Mouse (Mus musculus) midbrain, embryonic 15.5 days (tissue): ENCODE data around the gene Fam169a. TPM values are rescaled to one million over a fixed set of nuclear protein-coding genes. Genes with fewer than 3 reads are reported as not detected.
A peak's percentile ranks its signal among the peaks of the same experiment; 100 is the strongest.

Experiments
- ATAC-seq: fragments of 200-750 bp; cut with Nextera tagmentation; replicated peaks from 2 replicates; pipeline ENCODE4 v1.8.0; 2017; ENCODE audit warnings: moderate TSS enrichment
- H3K27ac ChIP-seq: fragments of 300-500 bp; sonication (generic); 2 replicates; pipeline ENCODE4 v1.5.1; 2015; ENCODE audit warnings: mild to moderate bottlenecking, inconsistent platforms
- H3K27me3 ChIP-seq: fragments of 300-500 bp; sonication (generic); replicated peaks from 2 replicates; pipeline ENCODE4 v1.6.1; 2015; ENCODE audit warnings: inconsistent platforms
- H3K36me3 ChIP-seq: fragments of 300-500 bp; sonication (generic); replicated peaks from 2 replicates; pipeline ENCODE4 v1.6.1; 2015; ENCODE audit warnings: inconsistent platforms
- H3K4me1 ChIP-seq: fragments of 300-500 bp; sonication (generic); 2 replicates; pipeline ENCODE4 v1.6.1; 2015; ENCODE audit warnings: inconsistent platforms
- H3K4me2 ChIP-seq: fragments of 300-500 bp; sonication (generic); 2 replicates; pipeline ENCODE4 v1.6.1; 2015; ENCODE audit warnings: inconsistent platforms, mild to moderate bottlenecking, moderate library complexity
- H3K4me3 ChIP-seq: fragments of 300-500 bp; sonication (generic); 2 replicates; pipeline ENCODE4 v1.5.1; 2015; ENCODE audit warnings: mild to moderate bottlenecking, inconsistent platforms
- H3K9ac ChIP-seq: fragments of 300-500 bp; sonication (generic); 2 replicates; pipeline ENCODE4 v1.6.1; 2015; ENCODE audit warnings: mild to moderate bottlenecking, inconsistent platforms
- H3K9me3 ChIP-seq: fragments of 300-500 bp; sonication (generic); 2 replicates; pipeline ENCODE4 v1.6.1; 2016; ENCODE audit warnings: inconsistent platforms
- WGBS: fragments of 180-500 bp; shearing (Covaris S2); methylation state at CpG from one replicate; pipeline ENCODE4 v1.1.7; 2015; ENCODE audit warnings: mixed read lengths; 5-methylcytosine and 5-hydroxymethylcytosine counted together
- polyA plus RNA-seq: library from polyadenylated mRNA; unstranded; fragments of >200 nt; fragmentation: Nextera tagmentation; extraction: Ambion mirVana; gene quantifications from 2 replicates; pipeline ENCODE4 v1.2.1, GENCODE M21; 2015

Gene Fam169a
- polyA plus RNA-seq = 27.2 and 31.7 TPM in 2 replicates

DNA sequence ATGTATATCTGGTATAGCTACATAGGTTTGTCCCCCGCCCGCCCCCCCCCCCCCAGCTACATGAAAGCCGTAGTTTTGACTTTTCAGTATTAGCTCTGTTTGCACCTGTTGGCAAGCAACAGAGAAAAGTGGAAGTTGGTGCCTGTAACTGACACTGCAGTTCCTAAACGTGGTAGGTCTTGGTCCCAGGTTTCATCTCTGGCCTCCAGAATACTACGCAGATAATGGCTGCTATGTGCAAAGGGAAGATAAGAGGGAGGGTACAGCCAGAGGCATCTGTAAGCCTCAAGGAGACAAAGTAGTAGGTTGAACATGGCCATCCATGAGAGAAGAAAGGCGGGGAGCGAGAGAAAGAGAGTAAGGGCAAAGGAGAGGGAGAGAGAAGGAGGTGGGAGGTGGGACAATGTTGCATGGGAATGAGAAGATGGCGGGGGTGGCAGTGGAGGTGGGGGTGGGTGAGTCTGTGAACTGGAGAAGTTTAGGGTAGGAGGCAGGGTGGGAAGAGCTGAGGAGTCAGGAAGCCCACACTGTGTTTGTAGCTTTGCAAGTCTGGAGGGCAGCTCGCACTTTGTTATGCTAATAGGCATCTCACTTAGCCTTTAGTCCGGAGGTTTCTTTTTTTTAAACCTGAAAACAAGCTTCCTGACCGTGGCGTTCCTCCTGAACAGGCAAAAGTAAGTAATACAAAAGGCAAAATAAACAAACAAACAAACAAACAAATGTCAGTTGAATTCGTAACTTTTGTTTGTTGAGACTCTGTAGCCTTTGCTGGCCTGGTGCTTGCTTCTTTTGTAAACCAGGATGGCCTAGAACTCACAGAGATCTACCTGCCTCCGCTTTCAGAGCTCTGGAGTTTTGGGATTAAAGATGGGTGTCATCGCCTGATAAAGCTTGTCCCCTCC, at the start of gene Fam169a:
TSS of gene Fam169a (plus strand) at position 638 of the 902 bp plus-strand sequence.
- peaks cover 3% of the 10 kb centered on the region; the same call in 1 of the 2 replicates for H3K27me3 ChIP-seq
- H3K4me1 ChIP-seq = no peaks in the 10 kb centered on the region
- H3K9me3 ChIP-seq = no peaks in the 10 kb centered on the region
- no peak for ATAC-seq
- no peak within 1 kb of the TSS for H3K4me2 ChIP-seq
- no peaks in the 10 kb centered on the region for H3K36me3 ChIP-seq
- H3K9ac ChIP-seq = no peak within 1 kb of the TSS
- no peak within 1 kb of the TSS for H3K27ac ChIP-seq
- no peak within 1 kb of the TSS for H3K4me3 ChIP-seq
- 36% methylated on average over 15 of the region's 15 CpGs for WGBS

GRCm38 (mm10) chr13:97017711-97018110, 49.4 kb upstream of the Fam169a start:
- Histone ChIP-seq H3K9ac (no peak overlapping the region), H3K36me3 (no peaks in the 10 kb centered on the region), H3K27ac (no peak overlapping the region), H3K4me2 (no peak overlapping the region), H3K9me3 (no peaks in the 10 kb centered on the region), H3K4me3 (no peak overlapping the region), H3K27me3 (no peaks in the 10 kb centered on the region), H3K4me1 (no peaks in the 10 kb centered on the region)
- 86% methylated on average over 3 of the region's 3 CpGs for WGBS
- no peak for ATAC-seq

GRCm38 (mm10) chr13:97020122-97020521, 47.0 kb upstream of the Fam169a start:
- no peaks in the 10 kb centered on the region for H3K36me3 ChIP-seq
- H3K4me3 ChIP-seq = no peak overlapping the region
- no peak overlapping the region for H3K9ac ChIP-seq
- ATAC-seq = no peak
- no peak overlapping the region for H3K4me2 ChIP-seq
- H3K9me3 ChIP-seq = no peaks in the 10 kb centered on the region
- 66% methylated on average over 5 of the region's 5 CpGs for WGBS
- no peaks in the 10 kb centered on the region for H3K4me1 ChIP-seq
- H3K27ac ChIP-seq = no peak overlapping the region
- H3K27me3 ChIP-seq = no peaks in the 10 kb centered on the region

- H3K9ac ChIP-seq = no peak overlapping the region
- no peak for ATAC-seq
- no peak overlapping the region for H3K4me2 ChIP-seq
- H3K27me3 ChIP-seq = no peaks in the 10 kb centered on the region
- WGBS = 72% methylated on average over 4 of the region's 4 CpGs
- H3K36me3 ChIP-seq = no peaks in the 10 kb centered on the region
- no peaks in the 10 kb centered on the region for H3K9me3 ChIP-seq
- no peak overlapping the region for H3K27ac ChIP-seq
- H3K4me3 ChIP-seq = no peak overlapping the region
- no peaks in the 10 kb centered on the region for H3K4me1 ChIP-seq
Observed at GRCm38 (mm10) chr13:97021906-97022305, 45.2 kb upstream of the Fam169a start.

DNA sequence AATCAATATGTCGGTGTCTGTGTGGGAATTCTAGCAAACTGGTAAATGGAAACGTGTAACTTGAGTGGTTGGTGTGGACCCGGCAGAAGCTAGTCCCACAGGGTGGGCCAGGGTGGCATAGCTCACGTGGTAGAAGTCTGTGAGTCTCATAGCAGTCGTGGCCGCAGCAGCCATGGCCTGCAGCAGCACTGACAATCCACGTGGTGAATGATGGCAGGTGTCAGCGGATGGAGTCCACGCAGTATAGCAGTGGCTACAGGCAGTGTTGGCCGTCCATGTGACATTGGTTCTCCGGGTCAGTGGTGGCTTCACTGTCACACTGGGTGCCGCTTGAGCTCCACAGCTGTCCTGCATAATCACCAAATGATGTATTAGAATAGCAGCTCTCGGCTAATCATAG, 37.0 kb upstream of the Fam169a start:
- no peaks in the 10 kb centered on the region for H3K9me3 ChIP-seq
- no peak overlapping the region for H3K4me2 ChIP-seq
- H3K9ac ChIP-seq = no peak overlapping the region
- ATAC-seq = no peak
- H3K4me3 ChIP-seq = no peak overlapping the region
- WGBS = 93% methylated on average over 13 of the region's 13 CpGs
- H3K27me3 ChIP-seq = no peaks in the 10 kb centered on the region
- H3K36me3 ChIP-seq = no peaks in the 10 kb centered on the region
- H3K4me1 ChIP-seq = no peaks in the 10 kb centered on the region
- no peak overlapping the region for H3K27ac ChIP-seq

DNA sequence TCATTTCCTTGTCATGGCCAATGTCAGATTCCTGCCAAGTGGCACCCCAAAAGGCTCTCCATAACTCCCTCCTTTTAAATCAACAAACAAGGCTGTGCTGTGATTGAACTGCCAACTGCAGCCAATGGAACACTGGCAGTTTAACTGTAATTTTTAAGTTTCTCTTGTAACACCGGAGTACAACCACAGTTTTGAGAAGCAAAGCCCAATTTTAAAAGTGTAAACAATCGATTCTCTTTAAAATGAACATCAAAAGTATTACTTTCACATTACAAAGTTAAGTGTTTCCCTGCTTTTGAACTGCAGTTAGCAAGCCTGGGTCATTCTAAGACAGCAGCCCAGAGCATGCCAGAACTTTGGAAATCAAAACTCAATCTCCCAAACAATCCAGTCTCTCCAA, 32.8 kb upstream of the Fam169a start, which contains the start of gene 1700029F12Rik:
TSS of gene 1700029F12Rik (minus strand) at position 101 of the 400 bp plus-strand sequence.
- no peak for ATAC-seq
- Histone ChIP-seq H3K36me3 (no peaks in the 10 kb centered on the region), H3K9me3 (no peaks in the 10 kb centered on the region), H3K27me3 (no peaks in the 10 kb centered on the region), H3K4me2 (no peak within 1 kb of the TSS), H3K4me3 (no peak within 1 kb of the TSS), H3K9ac (no peak within 1 kb of the TSS), H3K27ac (no peak within 1 kb of the TSS), H3K4me1 (no peaks in the 10 kb centered on the region)
- 87% methylated on average over 2 of the region's 2 CpGs for WGBS

- no peak overlapping the region for H3K9ac ChIP-seq
- no peak overlapping the region for H3K4me2 ChIP-seq
- H3K4me1 ChIP-seq = no peaks in the 10 kb centered on the region
- H3K9me3 ChIP-seq = no peaks in the 10 kb centered on the region
- no peak for ATAC-seq
- no peak overlapping the region for H3K4me3 ChIP-seq
- no peaks in the 10 kb centered on the region for H3K27me3 ChIP-seq
- H3K27ac ChIP-seq = no peak overlapping the region
- no peaks in the 10 kb centered on the region for H3K36me3 ChIP-seq
- 72% methylated on average over 6 of the region's 6 CpGs for WGBS
Observed at GRCm38 (mm10) chr13:97051158-97051557, 15.9 kb upstream of the Fam169a start.

DNA sequence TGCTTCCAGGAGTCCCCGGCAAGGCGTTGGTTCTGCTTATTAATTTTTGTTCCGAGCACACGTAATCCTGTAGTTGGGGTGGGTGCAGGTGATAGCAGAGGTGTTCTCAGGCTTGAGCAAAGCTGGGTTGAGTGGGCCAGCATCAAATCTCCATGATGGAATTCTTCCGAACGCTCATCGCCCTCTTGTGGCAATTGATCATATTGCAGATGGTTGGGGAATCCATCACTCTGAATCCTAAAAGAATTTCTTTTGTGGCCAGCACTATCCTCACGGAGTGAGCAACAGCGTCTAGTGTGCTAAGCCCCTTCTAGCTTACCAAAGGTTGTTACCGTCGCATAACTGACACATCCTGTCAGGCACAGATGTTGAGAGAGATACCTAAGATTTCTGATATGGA, 14.4 kb upstream of the Fam169a start:
- Histone ChIP-seq H3K9ac (no peak overlapping the region), H3K4me3 (no peak overlapping the region), H3K4me1 (no peaks in the 10 kb centered on the region), H3K9me3 (no peaks in the 10 kb centered on the region), H3K27ac (no peak overlapping the region), H3K4me2 (no peak overlapping the region), H3K36me3 (no peaks in the 10 kb centered on the region), H3K27me3 (no peaks in the 10 kb centered on the region)
- ATAC-seq = peak; percentile 67
- 20% methylated on average over 11 of the region's 11 CpGs for WGBS

GRCm38 (mm10) chr13:97053844-97054243, 13.2 kb upstream of the Fam169a start:
- Histone ChIP-seq H3K4me1 (no peaks in the 10 kb centered on the region), H3K9me3 (no peaks in the 10 kb centered on the region), H3K27ac (no peak overlapping the region), H3K4me2 (no peak overlapping the region), H3K9ac (no peak overlapping the region), H3K36me3 (no peaks in the 10 kb centered on the region), H3K27me3 (no peaks in the 10 kb centered on the region), H3K4me3 (no peak overlapping the region)
- no peak for ATAC-seq
- WGBS = 75% methylated on average over 8 of the region's 8 CpGs

DNA sequence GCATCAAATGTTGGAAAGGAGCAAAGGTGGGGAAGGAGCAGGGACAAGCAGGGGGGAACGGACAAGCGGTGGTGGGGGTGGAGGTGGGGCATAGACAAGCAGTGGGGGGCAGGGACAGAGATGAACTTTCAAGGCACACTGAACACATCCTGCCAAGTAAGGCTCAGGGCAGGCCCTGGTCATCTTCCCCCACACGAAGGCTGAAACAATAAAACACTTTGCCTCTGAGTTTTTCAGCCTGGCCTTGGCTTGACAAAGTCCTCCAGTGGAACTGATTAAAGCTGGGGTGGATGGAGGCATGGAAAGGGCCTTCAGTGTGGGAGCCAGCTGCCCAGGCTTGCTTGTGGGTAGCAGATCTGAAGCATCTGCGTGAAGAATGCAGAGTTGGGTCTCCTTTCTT, 9.3 kb upstream of the Fam169a start:
- no peak for ATAC-seq
- H3K9me3 ChIP-seq = no peaks in the 10 kb centered on the region
- no peak overlapping the region for H3K4me2 ChIP-seq
- 53% methylated on average over 4 of the region's 4 CpGs for WGBS
- H3K36me3 ChIP-seq = no peaks in the 10 kb centered on the region
- H3K27ac ChIP-seq = no peak overlapping the region
- H3K9ac ChIP-seq = no peak overlapping the region
- no peaks in the 10 kb centered on the region for H3K4me1 ChIP-seq
- no peak overlapping the region for H3K4me3 ChIP-seq
- H3K27me3 ChIP-seq = no peaks in the 10 kb centered on the region

DNA sequence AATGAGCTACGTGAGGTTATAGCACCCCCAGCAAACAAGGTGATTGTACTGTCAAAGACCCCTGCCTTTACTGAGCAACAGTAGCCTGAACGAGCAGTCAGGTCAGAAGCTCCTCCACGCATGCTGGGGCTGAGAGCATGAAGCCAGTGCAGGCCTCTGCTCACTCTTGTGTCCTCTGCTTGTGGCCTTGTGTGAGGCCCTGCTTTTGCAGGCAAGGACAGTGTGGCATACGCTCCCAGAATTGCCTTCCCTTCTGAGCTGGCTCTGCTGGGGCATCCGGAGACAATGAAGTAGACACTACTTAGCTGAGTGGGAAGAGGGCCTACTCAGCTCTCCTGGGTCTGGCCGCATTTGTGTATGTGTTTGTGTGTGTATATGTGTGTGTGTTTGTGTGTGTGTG, 7.3 kb upstream of the Fam169a start:
- 93% methylated on average over 6 of the region's 6 CpGs for WGBS
- Histone ChIP-seq H3K4me3 (no peak overlapping the region), H3K27ac (no peak overlapping the region), H3K9ac (no peak overlapping the region), H3K36me3 (no peaks in the 10 kb centered on the region), H3K9me3 (no peaks in the 10 kb centered on the region), H3K27me3 (no peaks in the 10 kb centered on the region), H3K4me2 (no peak overlapping the region), H3K4me1 (no peaks in the 10 kb centered on the region)
- ATAC-seq = no peak

DNA sequence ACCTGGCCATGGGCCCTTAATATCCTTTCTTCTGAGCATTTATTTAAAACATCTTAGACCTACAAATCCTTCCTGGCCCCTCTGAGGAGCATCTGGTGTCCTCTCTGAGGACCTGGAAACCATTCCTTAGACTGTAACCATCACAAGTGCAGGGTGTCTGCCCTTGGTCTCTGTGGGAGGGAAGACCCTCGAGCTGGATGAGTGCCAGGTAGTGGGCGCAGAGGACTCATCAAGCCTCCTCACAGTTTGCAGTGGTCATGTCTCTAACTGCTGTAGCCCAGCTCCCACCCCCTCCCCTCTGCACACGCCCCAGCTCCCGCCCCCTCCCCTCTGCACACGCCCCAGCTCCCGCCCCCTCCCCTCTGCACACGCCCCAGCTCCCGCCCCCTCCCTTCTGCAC, 6.8 kb upstream of the Fam169a start:
- WGBS = 60% methylated on average over 7 of the region's 8 CpGs
- Histone ChIP-seq H3K4me1 (no peaks in the 10 kb centered on the region), H3K9me3 (no peaks in the 10 kb centered on the region), H3K9ac (no peak overlapping the region), H3K36me3 (no peaks in the 10 kb centered on the region), H3K4me2 (no peak overlapping the region), H3K27ac (no peak overlapping the region), H3K4me3 (no peak overlapping the region), H3K27me3 (no peaks in the 10 kb centered on the region)
- ATAC-seq = no peak

DNA sequence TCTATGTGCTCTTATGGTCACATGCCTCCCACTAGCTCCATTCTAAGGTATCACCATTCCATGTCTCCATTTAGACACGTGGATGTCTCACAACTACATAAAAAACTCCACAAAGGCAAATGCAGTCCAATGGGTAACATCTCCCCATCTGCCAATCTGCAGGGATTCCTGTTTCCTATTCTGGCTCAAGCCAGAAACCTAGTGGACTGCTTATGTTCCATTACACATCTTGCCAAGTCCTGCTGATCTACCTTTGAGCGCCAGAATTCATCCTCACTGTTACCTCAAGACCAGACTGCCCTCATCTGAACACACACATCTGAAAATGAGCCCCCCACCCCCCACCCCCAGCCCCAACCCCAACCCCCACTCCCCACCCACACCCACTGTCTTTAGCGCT, 4.9 kb upstream of the Fam169a start:
- Histone ChIP-seq H3K9ac (no peak overlapping the region), H3K4me1 (no peaks in the 10 kb centered on the region), H3K9me3 (no peaks in the 10 kb centered on the region), H3K4me2 (no peak overlapping the region), H3K36me3 (no peaks in the 10 kb centered on the region), H3K4me3 (no peak overlapping the region), H3K27me3 (peaks cover under 1% of the 10 kb centered on the region; the same call in 1 of the 2 replicates), H3K27ac (no peak overlapping the region)
- ATAC-seq = no peak
- 90% methylated on average over 3 of the region's 3 CpGs for WGBS
